Mouse (Mus musculus) forebrain, embryonic 15.5 days (tissue): Measurements from ENCODE around the gene Rab30. TPM values are rescaled to one million over a fixed set of nuclear protein-coding genes. Genes with fewer than 3 reads are reported as not detected.

Experiments used
- ATAC-seq: fragments of 200-750 bp; cut with Nextera tagmentation; replicated peaks from 2 replicates; pipeline ENCODE4 v1.8.0; 2017; ENCODE audit warnings: mild to moderate bottlenecking, moderate TSS enrichment, moderate library complexity
- H3K27ac ChIP-seq: fragments of 300-500 bp; sonication (generic); replicated peaks from 2 replicates; pipeline ENCODE4 v1.5.1; 2015; ENCODE audit warnings: mild to moderate bottlenecking, inconsistent platforms
- H3K27me3 ChIP-seq: fragments of 300-500 bp; sonication (generic); 2 replicates; pipeline ENCODE4 v1.6.1; 2015; ENCODE audit warnings: inconsistent platforms
- H3K36me3 ChIP-seq: fragments of 300-500 bp; sonication (generic); 2 replicates; pipeline ENCODE4 v1.6.1; 2015; ENCODE audit warnings: mild to moderate bottlenecking, inconsistent platforms
- H3K4me1 ChIP-seq: fragments of 300-500 bp; sonication (generic); 2 replicates; pipeline ENCODE4 v1.6.1; 2015; ENCODE audit warnings: inconsistent platforms
- H3K4me2 ChIP-seq: fragments of 300-500 bp; sonication (generic); replicated peaks from 2 replicates; pipeline ENCODE4 v1.6.1; 2015; ENCODE audit warnings: mild to moderate bottlenecking, inconsistent platforms
- H3K4me3 ChIP-seq: fragments of 300-500 bp; sonication (generic); 2 replicates; pipeline ENCODE4 v1.5.1; 2015; ENCODE audit warnings: mild to moderate bottlenecking, inconsistent platforms
- H3K9ac ChIP-seq: fragments of 300-500 bp; sonication (generic); replicated peaks from 2 replicates; pipeline ENCODE4 v1.6.1; 2015; ENCODE audit warnings: mild to moderate bottlenecking, inconsistent platforms
- H3K9me3 ChIP-seq: fragments of 300-500 bp; sonication (generic); 2 replicates; pipeline ENCODE4 v1.6.1; 2016; ENCODE audit warnings: inconsistent platforms
- WGBS: fragments of 180-500 bp; shearing (Covaris S2); methylation state at CpG from one replicate; pipeline ENCODE4 v1.1.7; 2015; ENCODE audit warnings: mixed read lengths; 5-methylcytosine and 5-hydroxymethylcytosine counted together
- polyA plus RNA-seq: library from polyadenylated mRNA; unstranded; fragments of >200 nt; fragmentation: Nextera tagmentation; extraction: Ambion mirVana; gene quantifications from 2 replicates; pipeline ENCODE4 v1.2.1, GENCODE M21; 2015

Rab30 gene
- polyA plus RNA-seq, 1 experiment from 2014 or later = 19.8 TPM

DNA sequence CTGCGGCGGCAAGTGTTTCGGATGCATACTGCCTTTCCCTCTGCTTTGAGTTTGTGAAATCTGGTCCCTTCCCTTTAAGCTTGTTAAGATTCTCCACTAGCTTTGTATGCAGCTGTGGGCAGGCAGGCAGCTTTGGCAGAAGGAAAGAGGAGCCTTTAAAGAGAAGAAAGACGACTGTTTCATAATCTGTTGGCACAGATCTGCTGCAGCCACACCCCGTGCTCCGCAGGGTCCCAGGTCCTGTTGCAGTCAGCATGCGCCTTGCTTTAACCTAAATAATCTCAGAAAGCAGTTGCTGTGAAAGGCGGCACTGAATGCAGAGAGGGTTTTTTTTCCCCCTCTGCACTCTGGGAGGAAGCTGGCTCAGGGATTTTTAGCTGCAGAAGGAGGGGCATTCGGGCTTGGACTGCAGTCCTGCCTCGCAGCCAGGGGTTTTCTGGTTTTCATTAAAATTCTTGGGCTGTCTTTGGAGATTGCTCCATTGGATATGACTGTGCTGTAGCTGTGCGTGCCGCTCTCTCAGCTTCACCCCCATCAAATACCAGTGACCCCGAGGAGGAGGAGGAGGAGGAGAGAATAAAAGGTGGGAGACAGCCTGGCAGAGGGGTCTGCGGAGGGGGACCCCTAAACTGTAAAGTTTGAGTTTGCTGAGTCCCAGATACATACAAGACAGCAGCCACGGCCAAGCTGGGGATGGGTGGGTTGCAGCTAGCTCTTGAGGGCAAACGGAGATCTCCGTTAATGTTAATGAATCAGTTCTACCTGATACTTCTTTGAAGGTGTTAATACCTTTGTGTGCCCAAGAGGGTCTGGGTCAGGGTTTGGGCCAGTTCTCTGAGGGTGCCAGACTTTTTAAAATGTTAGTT is 35.9 kb downstream of the Rab30 start:
- Histone ChIP-seq H3K4me3 (peak overlapping the region; percentile 27), H3K4me1 (peaks cover 19% of the 10 kb centered on the region), H3K9me3 (no peaks in the 10 kb centered on the region), H3K27me3 (no peaks in the 10 kb centered on the region), H3K4me2 (peak overlapping the region; percentile 45), H3K36me3 (no peaks in the 10 kb centered on the region; the same call in 1 of the 2 replicates), H3K27ac (peak overlapping the region; percentile 81), H3K9ac (peak overlapping the region; percentile 25)
- peak; percentile 70 for ATAC-seq
- 11% methylated on average over 17 of the region's 17 CpGs for WGBS

- Histone ChIP-seq H3K27me3 (no peaks in the 10 kb centered on the region), H3K9ac (no peak overlapping the region), H3K27ac (no peak overlapping the region), H3K4me2 (no peak overlapping the region), H3K9me3 (no peaks in the 10 kb centered on the region), H3K4me3 (no peak overlapping the region), H3K36me3 (no peaks in the 10 kb centered on the region), H3K4me1 (peaks cover 19% of the 10 kb centered on the region)
- WGBS = 73% methylated on average over 2 of the region's 2 CpGs
- no peak for ATAC-seq
Measured at GRCm38 (mm10) chr7:92779058-92779457, 37.7 kb downstream of the Rab30 start.

DNA sequence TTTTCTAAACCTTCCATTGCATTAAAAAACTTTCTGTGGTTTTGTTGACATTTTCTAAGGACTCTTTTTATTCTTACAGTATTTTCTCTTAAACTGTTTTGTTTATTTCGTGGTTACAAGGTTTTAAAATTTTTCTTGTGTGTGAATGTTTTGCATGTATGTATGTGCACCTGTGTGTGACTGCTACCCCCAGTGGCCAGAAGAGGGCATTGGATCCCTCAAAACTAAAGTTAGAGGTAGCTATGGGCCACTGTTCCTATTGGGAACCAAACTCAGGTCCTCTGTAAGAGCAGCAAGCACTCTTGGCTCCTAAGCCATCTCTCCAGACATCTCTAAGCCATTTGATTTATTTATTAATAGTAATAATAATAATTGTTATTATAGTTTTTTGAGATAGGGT is 40.0 kb downstream of the Rab30 start:
- H3K9ac ChIP-seq = no peak overlapping the region
- 92% methylated on average over 1 of the region's 1 CpGs for WGBS
- H3K4me3 ChIP-seq = no peak overlapping the region
- no peak for ATAC-seq
- no peaks in the 10 kb centered on the region for H3K9me3 ChIP-seq
- H3K36me3 ChIP-seq = no peaks in the 10 kb centered on the region
- no peak overlapping the region for H3K27ac ChIP-seq
- no peak overlapping the region for H3K4me2 ChIP-seq
- peaks cover 17% of the 10 kb centered on the region for H3K4me1 ChIP-seq
- no peaks in the 10 kb centered on the region for H3K27me3 ChIP-seq

GRCm38 (mm10) chr7:92781948-92782347 is 40.5 kb downstream of the Rab30 start:
- peaks cover 12% of the 10 kb centered on the region for H3K4me1 ChIP-seq
- no peak overlapping the region for H3K27ac ChIP-seq
- 87% methylated on average over 3 of the region's 3 CpGs for WGBS
- no peak overlapping the region for H3K9ac ChIP-seq
- no peaks in the 10 kb centered on the region for H3K27me3 ChIP-seq
- ATAC-seq = no peak
- no peaks in the 10 kb centered on the region for H3K36me3 ChIP-seq
- no peak overlapping the region for H3K4me3 ChIP-seq
- no peak overlapping the region for H3K4me2 ChIP-seq
- no peaks in the 10 kb centered on the region for H3K9me3 ChIP-seq

GRCm38 (mm10) chr7:92782511-92782910 is 41.1 kb downstream of the Rab30 start:
- Histone ChIP-seq H3K27ac (no peak overlapping the region), H3K27me3 (no peaks in the 10 kb centered on the region), H3K4me1 (peaks cover 6% of the 10 kb centered on the region), H3K36me3 (no peaks in the 10 kb centered on the region), H3K9me3 (no peaks in the 10 kb centered on the region), H3K4me2 (no peak overlapping the region), H3K9ac (no peak overlapping the region), H3K4me3 (no peak overlapping the region)
- WGBS = 76% methylated on average over 9 of the region's 9 CpGs
- ATAC-seq = peak; percentile 33; the same call in 1 of the 2 replicates

- H3K4me2 ChIP-seq = no peak overlapping the region
- WGBS = 67% methylated on average over 12 of the region's 12 CpGs
- no peaks in the 10 kb centered on the region for H3K9me3 ChIP-seq
- H3K27me3 ChIP-seq = no peaks in the 10 kb centered on the region
- H3K4me3 ChIP-seq = no peak overlapping the region
- H3K27ac ChIP-seq = no peak overlapping the region
- no peak; the same call in 1 of the 2 replicates for ATAC-seq
- H3K36me3 ChIP-seq = no peaks in the 10 kb centered on the region
- no peak overlapping the region for H3K9ac ChIP-seq
- no peaks in the 10 kb centered on the region; the same call in 1 of the 2 replicates for H3K4me1 ChIP-seq
Measured at GRCm38 (mm10) chr7:92783166-92783806, 41.9 kb downstream of the Rab30 start.

- WGBS = 76% methylated on average over 11 of the region's 11 CpGs
- Histone ChIP-seq H3K9me3 (no peaks in the 10 kb centered on the region), H3K27ac (no peak overlapping the region), H3K4me2 (no peak overlapping the region), H3K36me3 (no peaks in the 10 kb centered on the region), H3K27me3 (no peaks in the 10 kb centered on the region), H3K4me3 (no peak overlapping the region), H3K4me1 (no peaks in the 10 kb centered on the region; the same call in 1 of the 2 replicates), H3K9ac (no peak overlapping the region)
- ATAC-seq = no peak; the same call in 1 of the 2 replicates
Measured at GRCm38 (mm10) chr7:92783914-92784313, 42.5 kb downstream of the Rab30 start.

DNA sequence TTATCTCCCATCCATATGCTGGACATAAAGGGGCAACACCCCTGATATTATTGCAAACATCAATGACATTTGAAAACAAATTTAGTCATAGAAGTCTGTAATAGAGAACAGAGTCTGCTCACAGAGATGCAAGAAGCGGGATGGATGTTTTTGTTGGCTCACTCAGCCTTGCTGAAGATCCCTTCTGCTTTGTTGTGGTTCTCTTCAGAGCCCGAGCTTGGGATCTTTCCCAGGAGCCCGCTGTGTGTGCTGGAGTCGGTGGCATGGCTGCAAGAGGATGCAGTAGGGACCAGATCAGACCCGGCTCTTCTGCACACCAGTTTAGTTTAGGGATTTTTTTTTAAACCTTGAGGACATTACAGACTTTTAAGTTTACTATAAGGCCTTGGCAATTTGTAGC is 54.3 kb downstream of the Rab30 start:
- H3K4me3 ChIP-seq = no peak overlapping the region
- WGBS = 58% methylated on average over 5 of the region's 5 CpGs
- no peak for ATAC-seq
- no peak overlapping the region for H3K4me2 ChIP-seq
- peaks cover 9% of the 10 kb centered on the region for H3K4me1 ChIP-seq
- no peak overlapping the region for H3K9ac ChIP-seq
- H3K27me3 ChIP-seq = no peaks in the 10 kb centered on the region
- H3K36me3 ChIP-seq = no peaks in the 10 kb centered on the region
- no peaks in the 10 kb centered on the region for H3K9me3 ChIP-seq
- H3K27ac ChIP-seq = no peak overlapping the region

DNA sequence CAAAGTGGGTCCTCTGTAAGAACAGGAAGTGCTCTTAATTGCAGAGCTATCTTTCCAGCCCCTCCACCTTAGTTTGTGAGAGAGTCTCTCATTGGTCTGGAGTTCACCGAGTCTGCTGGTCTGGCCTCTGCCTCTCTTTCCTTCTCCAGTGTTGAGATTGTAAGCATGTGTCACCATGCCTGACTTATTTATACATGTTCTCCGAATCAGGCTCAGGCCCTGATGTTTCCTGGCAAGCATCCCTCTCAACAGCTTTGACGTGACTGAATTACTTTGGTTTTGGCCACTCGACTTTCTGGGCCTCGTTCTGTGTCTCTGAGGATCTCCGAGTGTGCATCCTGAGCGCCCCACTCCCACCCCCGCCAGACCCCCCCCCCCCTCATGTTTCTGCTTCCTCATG is 55.4 kb downstream of the Rab30 start:
- H3K36me3 ChIP-seq = no peaks in the 10 kb centered on the region
- H3K9me3 ChIP-seq = no peaks in the 10 kb centered on the region
- H3K4me3 ChIP-seq = no peak overlapping the region
- no peak overlapping the region for H3K27ac ChIP-seq
- 0 out of 2 replicates have a peak, but pooled peaks have one; percentile 13 for ATAC-seq
- 75% methylated on average over 8 of the region's 8 CpGs for WGBS
- no peak overlapping the region for H3K4me2 ChIP-seq
- no peak overlapping the region for H3K9ac ChIP-seq
- H3K27me3 ChIP-seq = no peaks in the 10 kb centered on the region
- peaks cover 9% of the 10 kb centered on the region for H3K4me1 ChIP-seq

- peak; percentile 55; the same call in 1 of the 2 replicates for ATAC-seq
- no peaks in the 10 kb centered on the region for H3K27me3 ChIP-seq
- no peak overlapping the region for H3K4me3 ChIP-seq
- 45% methylated on average over 10 of the region's 10 CpGs for WGBS
- H3K4me1 ChIP-seq = peaks cover 9% of the 10 kb centered on the region
- H3K36me3 ChIP-seq = no peaks in the 10 kb centered on the region
- no peak overlapping the region for H3K27ac ChIP-seq
- no peak overlapping the region for H3K9ac ChIP-seq
- H3K4me2 ChIP-seq = no peak overlapping the region
- H3K9me3 ChIP-seq = no peaks in the 10 kb centered on the region
Measured at GRCm38 (mm10) chr7:92799665-92800595, 58.5 kb downstream of the Rab30 start.

DNA sequence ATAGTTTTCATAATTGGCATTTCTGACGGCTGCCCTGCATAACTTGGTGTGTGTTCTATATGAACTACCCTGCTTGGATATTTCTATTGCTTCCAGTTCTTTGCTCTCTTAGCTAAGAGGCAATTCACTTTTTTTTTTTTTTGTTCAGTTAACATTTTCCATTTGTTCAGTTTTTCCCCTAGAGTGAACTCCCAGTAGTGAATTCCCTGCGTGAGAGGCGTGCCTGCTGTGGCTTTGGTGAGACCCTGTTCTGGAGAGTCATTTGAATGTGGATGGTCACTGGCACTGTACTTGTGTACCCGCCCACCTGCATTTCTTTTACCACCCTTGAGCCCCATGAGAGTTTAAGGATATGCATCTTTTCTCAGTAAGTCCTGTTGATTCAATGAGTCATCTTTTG is 60.8 kb downstream of the Rab30 start:
- H3K27me3 ChIP-seq = no peaks in the 10 kb centered on the region
- no peak overlapping the region for H3K4me2 ChIP-seq
- H3K36me3 ChIP-seq = no peaks in the 10 kb centered on the region
- H3K9me3 ChIP-seq = no peaks in the 10 kb centered on the region
- no peak for ATAC-seq
- WGBS = 86% methylated on average over 4 of the region's 4 CpGs
- H3K4me3 ChIP-seq = no peak overlapping the region
- peaks cover 16% of the 10 kb centered on the region for H3K4me1 ChIP-seq
- H3K27ac ChIP-seq = no peak overlapping the region
- no peak overlapping the region for H3K9ac ChIP-seq
